Mouse (Mus musculus) C2C12 (cell line): ENCODE data around the gene Gm37240.

Experiments used
- CTCF ChIP-seq: IDR thresholded peaks from one replicate; pipeline ENCODE4 v1.5.1; 2011; ENCODE audit not compliant: control insufficient read depth, insufficient read depth, insufficient read length
- MAX ChIP-seq: IDR thresholded peaks from one replicate; pipeline ENCODE4 v1.6.1; 2011; ENCODE audit warnings: mild to moderate bottlenecking, control low read depth
- MYOG ChIP-seq: IDR thresholded peaks from one replicate; pipeline ENCODE4 v1.6.1; 2011; ENCODE audit not compliant: control insufficient read depth, insufficient read length; ENCODE audit errors: extremely low read depth

DNA sequence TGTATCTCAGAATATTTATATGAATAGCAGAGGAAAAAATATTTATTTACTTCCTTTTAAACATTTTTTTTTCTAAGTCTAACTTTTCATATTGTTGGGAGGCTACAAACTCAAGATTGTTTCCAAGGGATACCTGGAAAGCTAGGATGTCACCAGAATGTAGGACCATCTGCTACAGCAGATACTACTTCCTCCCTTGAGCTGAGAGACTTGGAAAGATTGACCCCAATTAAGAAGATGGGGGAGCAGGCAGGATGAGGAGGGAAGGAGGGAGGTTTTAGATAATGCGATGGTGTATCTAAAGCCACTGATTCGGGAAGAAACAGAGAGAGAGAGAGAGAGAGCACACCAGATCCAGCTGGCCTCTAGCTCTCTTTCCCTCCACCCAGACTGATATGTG is 418.3 kb downstream of the Gm37240 start:
- TF ChIP-seq CTCF = no peak
- TF ChIP-seq MAX = no peak
- no peak for TF ChIP-seq MYOG
